8 mouse cellular contexts compared by ENCODE assay signal in the genomic region with DNA sequence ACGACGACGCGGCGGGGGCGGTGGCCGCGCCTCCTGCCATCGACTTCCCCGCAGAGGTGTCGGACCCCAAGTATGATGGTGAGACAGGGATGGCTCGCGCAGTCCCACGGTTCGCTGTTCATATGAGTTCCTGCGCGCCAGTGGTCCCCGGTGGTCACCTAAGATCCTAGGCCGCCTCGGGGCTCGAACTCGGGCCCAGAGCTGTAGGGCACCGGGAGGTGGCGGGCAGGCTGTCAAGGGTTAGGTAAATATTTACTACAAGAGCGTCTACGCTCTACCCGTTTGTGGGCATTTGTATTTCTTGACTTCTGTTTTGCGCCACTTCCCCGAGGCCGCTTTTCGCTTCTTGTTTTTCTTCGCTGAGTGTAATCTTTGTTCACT. TPM values are rescaled to one million over a fixed set of nuclear protein-coding genes. Genes with fewer than 3 reads are reported as not detected.
A peak's percentile ranks its signal among the peaks of the same experiment; 100 is the strongest.
DNase-seq lines count a peak whose midpoint lies in the region; ATAC-seq and TF ChIP-seq lines count a peak whose summit lies in the region.

No protein-coding gene starts in this region.

- peak overlapping the region; percentile 94 for H3K4me3 ChIP-seq in gastrocnemius, adult 2 months
- H3K4me3 ChIP-seq in hindbrain, embryonic 12.5 days: peak overlapping the region; percentile 88
- peak overlapping the region; percentile 85 for H3K4me3 ChIP-seq in liver, embryonic 15.5 days (replicated peaks)
- H3K4me3 ChIP-seq in olfactory bulb, adult 2 months (ENCODE audit: insufficient read depth, low read depth, low read length): peak overlapping the region; percentile 86

- TF ChIP-seq POLR2A in olfactory bulb, adult 2 months (IDR thresholded peaks at IDR 0.05; ENCODE audit: insufficient read depth, low read depth, low read length): no peak

- H3K27ac ChIP-seq in gastrocnemius, adult 2 months: peak overlapping the region; percentile 91
- H3K27ac ChIP-seq in hindbrain, embryonic 12.5 days: peak overlapping the region; percentile 72; the same call in 1 of the 2 replicates
- H3K27ac ChIP-seq in liver, embryonic 15.5 days (replicated peaks): peak overlapping the region; percentile 96
- H3K27ac ChIP-seq in olfactory bulb, adult 2 months (ENCODE audit: insufficient read depth, low read depth, low read length): no peak overlapping the region

- H3K36me3 ChIP-seq in hindbrain, embryonic 12.5 days: no peaks in the 10 kb centered on the region
- H3K36me3 ChIP-seq in liver, embryonic 15.5 days (replicated peaks): peaks cover 17% of the 10 kb centered on the region

- WGBS in hindbrain, embryonic 12.5 days: under 1% methylated on average over 31 of the region's 32 CpGs
- 0% methylated on average over 32 of the region's 32 CpGs for WGBS in liver, embryonic 15.5 days (ENCODE audit: insufficient replicate concordance)
- WGBS in olfactory bulb, adult 2 months: under 1% methylated on average over 32 of the region's 32 CpGs

- H3K27me3 ChIP-seq in hindbrain, embryonic 12.5 days: no peaks in the 10 kb centered on the region
- no peaks in the 10 kb centered on the region for H3K27me3 ChIP-seq in liver, embryonic 15.5 days

- peak overlapping the region; percentile 88 for H3K9ac ChIP-seq in hindbrain, embryonic 12.5 days
- peak overlapping the region; percentile 90 for H3K9ac ChIP-seq in liver, embryonic 15.5 days

- peaks cover 11% of the 10 kb centered on the region for H3K4me1 ChIP-seq in hindbrain, embryonic 12.5 days
- H3K4me1 ChIP-seq in liver, embryonic 15.5 days (replicated peaks): peaks cover 54% of the 10 kb centered on the region
- peaks cover 12% of the 10 kb centered on the region for H3K4me1 ChIP-seq in olfactory bulb, adult 2 months (ENCODE audit: control insufficient read depth, insufficient read depth, low read length)

- no peak for TF ChIP-seq CTCF in gastrocnemius, adult 2 months (IDR thresholded peaks at IDR 0.05)
- TF ChIP-seq CTCF in olfactory bulb, adult 2 months (IDR thresholded peaks at IDR 0.05; ENCODE audit: insufficient read depth, low read depth, low read length): no peak

- DNase-seq in gastrocnemius, adult 2 months: no peak
- DNase-seq in gastrocnemius, adult 18-20 months (ENCODE audit: low spot score): no peak
- DNase-seq in adipocyte (ENCODE audit: low spot score): peak; percentile 64
- DNase-seq in embryo, embryonic 9.5 days (ENCODE audit: extremely low spot score): no peak
- DNase-seq in thymus, adult 18-20 months: no peak

- H3K4me2 ChIP-seq in hindbrain, embryonic 12.5 days (replicated peaks): peak overlapping the region; percentile 71
- H3K4me2 ChIP-seq in liver, embryonic 15.5 days: peak overlapping the region; percentile 94

- intact Hi-C loops in gastrocnemius, adult 2 months (cut with DNase I): no loop called here

- peak; percentile 78 for ATAC-seq in hindbrain, embryonic 12.5 days (ENCODE audit: low FRiP score)
- peak; percentile 18 for ATAC-seq in liver, embryonic 15.5 days (ENCODE audit: insufficient read depth)

- H3K9me3 ChIP-seq in hindbrain, embryonic 12.5 days (replicated peaks): no peaks in the 10 kb centered on the region
- no peaks in the 10 kb centered on the region for H3K9me3 ChIP-seq in liver, embryonic 15.5 days (replicated peaks)

RNA-seq across cellular contexts. Expression of a gene that starts 0.3 kb away (rescaled TPM):
- 10 to 100 TPM; 26.2 to 26.3 TPM for total RNA-seq in gastrocnemius, adult 2 months (2021)
- total RNA-seq in gastrocnemius, adult 18-20 months (2021): 10 to 100 TPM; 25.2 to 27.4 TPM
- polyA plus RNA-seq in hindbrain, embryonic 12.5 days (2016; fragmentation: Nextera tagmentation; extraction: Ambion mirVana): 47.8 and 51.7 TPM in 2 replicates
- polyA plus RNA-seq in liver, embryonic 15.5 days (2015; fragmentation: Nextera tagmentation; extraction: Ambion mirVana): 114 and 120 TPM in 2 replicates
- not detected in 2 replicates for polyA plus RNA-seq in olfactory bulb, adult 2 months (2012; ENCODE audit: insufficient read depth, insufficient read length, low replicate concordance, missing spikeins)
